Mouse (Mus musculus): Measurements from ENCODE around the gene Pmepa1. TPM values are rescaled to one million over a fixed set of nuclear protein-coding genes. Genes with fewer than 3 reads are reported as not detected.

Pmepa1 gene
- total RNA-seq, 2 experiments from 2014 or later: 11.1 to 12.1 TPM

- intact Hi-C loops (cut with DNase I; ENCODE audit: low total_unique reads): no loop called here
- DNase-seq: peak; percentile 50
Measured at GRCm38 (mm10) chr2:173281021-173281937, 4.9 kb upstream of the Pmepa1 start.

GRCm38 (mm10) chr2:173278846-173279580 lies 2.7 kb upstream of the Pmepa1 start:
- DNase-seq: no peak
- intact Hi-C loops (cut with DNase I; ENCODE audit: low total_unique reads): no loop called here

- intact Hi-C loops (cut with DNase I; ENCODE audit: low total_unique reads): no loop called here
- DNase-seq: no peak
Measured at GRCm38 (mm10) chr2:173276859-173277258, 526 bp upstream of the Pmepa1 start.

- DNase-seq: peak; percentile 41
- intact Hi-C loops (cut with DNase I; ENCODE audit: low total_unique reads): no loop called here
Measured at GRCm38 (mm10) chr2:173275343-173276201, 761 bp downstream of the Pmepa1 start.

- intact Hi-C loops (cut with DNase I; ENCODE audit: low total_unique reads): no loop called here
- DNase-seq: no peak
Measured at GRCm38 (mm10) chr2:173274428-173275342, 1.6 kb downstream of the Pmepa1 start.

GRCm38 (mm10) chr2:173273885-173274284 lies 2.4 kb downstream of the Pmepa1 start:
- no peak for DNase-seq
- intact Hi-C loops (cut with DNase I; ENCODE audit: low total_unique reads): no loop called here

GRCm38 (mm10) chr2:173272354-173272900 lies 3.9 kb downstream of the Pmepa1 start:
- intact Hi-C loops (cut with DNase I; ENCODE audit: low total_unique reads): no loop called here

GRCm38 (mm10) chr2:173271541-173271940 lies 4.8 kb downstream of the Pmepa1 start:
- DNase-seq: no peak
- intact Hi-C loops (cut with DNase I; ENCODE audit: low total_unique reads): no loop called here

More at GRCm38 (mm10) chr2:173272354-173272900, 3.9 kb downstream of the Pmepa1 start:
- DNase-seq: no peak

GRCm38 (mm10) chr2:173270601-173271248 lies 5.6 kb downstream of the Pmepa1 start:
- intact Hi-C loops (cut with DNase I; ENCODE audit: low total_unique reads): no loop called here
- DNase-seq: no peak

GRCm38 (mm10) chr2:173270196-173270595 lies 6.1 kb downstream of the Pmepa1 start:
- no peak for DNase-seq
- intact Hi-C loops (cut with DNase I; ENCODE audit: low total_unique reads): no loop called here

- intact Hi-C loops (cut with DNase I; ENCODE audit: low total_unique reads): no loop called here
- DNase-seq: no peak
Measured at GRCm38 (mm10) chr2:173267562-173267961, 8.8 kb downstream of the Pmepa1 start.

- no peak for DNase-seq
- intact Hi-C loops (cut with DNase I; ENCODE audit: low total_unique reads): no loop called here
Measured at GRCm38 (mm10) chr2:173266349-173267112, 9.8 kb downstream of the Pmepa1 start.

GRCm38 (mm10) chr2:173265468-173266265 lies 10.7 kb downstream of the Pmepa1 start:
- intact Hi-C loops (cut with DNase I; ENCODE audit: low total_unique reads): no loop called here
- DNase-seq: no peak

- DNase-seq: peak; percentile 63
- intact Hi-C loops (cut with DNase I; ENCODE audit: low total_unique reads): no loop called here
Measured at GRCm38 (mm10) chr2:173264467-173265128, 11.7 kb downstream of the Pmepa1 start.

GRCm38 (mm10) chr2:173263636-173264330 lies 12.6 kb downstream of the Pmepa1 start:
- intact Hi-C loops (cut with DNase I; ENCODE audit: low total_unique reads): no loop called here
- no peak for DNase-seq

All from gastrocnemius, postnatal 14 days (tissue).